Mouse (Mus musculus) neural tube, embryonic 14.5 days (tissue): ENCODE data around the gene Pip5k1c. TPM values are rescaled to one million over a fixed set of nuclear protein-coding genes. Genes with fewer than 3 reads are reported as not detected.

Experiments
- ATAC-seq: fragments of 200-750 bp; cut with Nextera tagmentation; 2 replicates; pipeline ENCODE4 v1.8.0; 2017; ENCODE audit warnings: low read depth, mild to moderate bottlenecking, moderate TSS enrichment, moderate library complexity
- H3K27ac ChIP-seq: fragments of 300-500 bp; sonication (generic); 2 replicates; pipeline ENCODE4 v1.5.1; 2014; ENCODE audit warnings: low read depth, mild to moderate bottlenecking, control low read depth, low read length, moderate library complexity, mixed read lengths
- H3K27me3 ChIP-seq: fragments of 300-500 bp; sonication (generic); 2 replicates; pipeline ENCODE4 v1.6.1; 2014; ENCODE audit warnings: low read length; ENCODE audit not compliant: control insufficient read depth, insufficient read depth
- H3K36me3 ChIP-seq: fragments of 300-500 bp; sonication (generic); 2 replicates; pipeline ENCODE4 v1.6.1; 2014; ENCODE audit warnings: low read length, mixed read lengths; ENCODE audit not compliant: control insufficient read depth, insufficient read depth
- H3K4me1 ChIP-seq: fragments of 300-500 bp; sonication (generic); 2 replicates; pipeline ENCODE4 v1.6.1; 2014; ENCODE audit warnings: low read length; ENCODE audit not compliant: control insufficient read depth, insufficient read depth
- H3K4me2 ChIP-seq: fragments of 300-500 bp; sonication (generic); 2 replicates; pipeline ENCODE4 v1.6.1; 2014; ENCODE audit warnings: mild to moderate bottlenecking, low read depth, low read length, control low read depth
- H3K4me3 ChIP-seq: fragments of 300-500 bp; sonication (generic); 2 replicates; pipeline ENCODE4 v1.5.1; 2014; ENCODE audit warnings: low read depth, low read length, control low read depth, mixed read lengths
- H3K9ac ChIP-seq: fragments of 300-500 bp; sonication (generic); replicated peaks from 2 replicates; pipeline ENCODE4 v1.6.1; 2014; ENCODE audit warnings: low read depth, mild to moderate bottlenecking, control low read depth, low read length, mixed read lengths
- H3K9me3 ChIP-seq: fragments of 300-500 bp; sonication (generic); 2 replicates; pipeline ENCODE4 v1.6.1; 2016; ENCODE audit warnings: low read length; ENCODE audit not compliant: control insufficient read depth
- WGBS: fragments of 180-500 bp; shearing (Covaris S2); extraction: QIAGEN DNeasy Blood & Tissue Kit; methylation state at CpG from one replicate; pipeline ENCODE4 v1.1.7; 2014; 5-methylcytosine and 5-hydroxymethylcytosine counted together
- polyA plus RNA-seq: library from polyadenylated mRNA; unstranded; fragments of >200 nt; fragmentation: Nextera tagmentation; extraction: Ambion mirVana; gene quantifications from 2 replicates; pipeline ENCODE4 v1.2.1, GENCODE M21; 2014

Gene Pip5k1c
- polyA plus RNA-seq, 1 experiment from 2014 or later: 140 TPM

DNA sequence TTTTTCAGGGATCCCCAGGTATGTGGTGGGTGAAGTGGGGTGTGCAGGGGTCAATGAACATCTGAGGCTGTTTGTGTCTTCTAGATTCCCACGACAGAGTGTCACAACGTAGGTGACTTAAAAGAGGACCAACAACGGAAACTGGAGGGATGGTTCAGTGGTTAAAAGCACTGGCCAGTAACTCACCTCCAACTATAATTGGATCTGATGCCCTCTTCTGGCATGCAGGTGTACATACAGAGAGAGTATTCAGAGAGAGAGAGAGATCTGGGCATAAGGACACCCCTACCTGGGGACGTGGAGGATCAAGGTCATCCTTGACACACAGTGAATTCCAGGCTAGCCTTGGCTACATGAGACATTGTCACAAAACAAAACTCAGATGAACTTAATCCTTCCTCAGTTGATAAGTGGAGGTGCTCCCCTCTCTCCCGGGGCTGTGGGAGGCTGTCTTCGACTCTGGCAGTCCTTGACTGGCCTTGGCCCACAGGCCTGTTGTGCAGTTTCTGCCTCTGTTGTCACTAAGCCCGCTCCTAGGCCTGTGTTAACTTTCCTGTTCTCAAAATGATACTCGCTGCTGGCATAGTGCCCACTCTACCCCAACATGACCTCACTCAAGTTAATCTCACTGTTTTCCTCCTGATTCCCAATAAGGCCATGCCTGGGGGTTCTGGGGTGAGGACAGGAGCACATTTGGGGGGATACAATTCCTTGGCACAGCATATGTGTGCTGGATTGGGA lies 51.8 kb downstream of the Pip5k1c start:
- Histone ChIP-seq H3K27me3 (peaks cover 34% of the 10 kb centered on the region), H3K4me2 (no peak overlapping the region), H3K4me1 (peaks cover 10% of the 10 kb centered on the region), H3K27ac (no peak overlapping the region), H3K9me3 (no peaks in the 10 kb centered on the region), H3K9ac (no peak overlapping the region), H3K36me3 (no peaks in the 10 kb centered on the region), H3K4me3 (no peak overlapping the region)
- ATAC-seq: no peak
- WGBS: 58% methylated on average over 8 of the region's 8 CpGs

GRCm38 (mm10) chr10:81345162-81345534 lies 52.4 kb downstream of the Pip5k1c start:
- Histone ChIP-seq H3K4me1 (peaks cover 16% of the 10 kb centered on the region), H3K4me2 (no peak overlapping the region), H3K4me3 (no peak overlapping the region), H3K9me3 (no peaks in the 10 kb centered on the region), H3K27me3 (peaks cover 34% of the 10 kb centered on the region), H3K36me3 (no peaks in the 10 kb centered on the region), H3K27ac (no peak overlapping the region), H3K9ac (no peak overlapping the region)
- WGBS: 85% methylated on average over 4 of the region's 4 CpGs
- ATAC-seq: no peak

- WGBS: 7% methylated on average over 54 of the region's 55 CpGs
- H3K27ac ChIP-seq: no peak overlapping the region
- H3K27me3 ChIP-seq: peaks cover 30% of the 10 kb centered on the region
- H3K4me2 ChIP-seq: peak overlapping the region; percentile 42
- peaks cover 16% of the 10 kb centered on the region for H3K4me1 ChIP-seq
- no peak overlapping the region; the same call in 1 of the 2 replicates for H3K9ac ChIP-seq
- H3K4me3 ChIP-seq: peak overlapping the region; percentile 23
- no peak for ATAC-seq
- no peaks in the 10 kb centered on the region for H3K9me3 ChIP-seq
- H3K36me3 ChIP-seq: no peaks in the 10 kb centered on the region
Measured at GRCm38 (mm10) chr10:81346453-81347067, 53.8 kb downstream of the Pip5k1c start.

GRCm38 (mm10) chr10:81349146-81349545 lies 56.4 kb downstream of the Pip5k1c start:
- 0 out of 2 replicates have a peak overlapping the region, but pooled peaks have one; percentile 11 for H3K9ac ChIP-seq
- H3K27ac ChIP-seq: no peak overlapping the region
- peaks cover 10% of the 10 kb centered on the region for H3K4me1 ChIP-seq
- H3K4me3 ChIP-seq: peak overlapping the region; percentile 61
- 4% methylated on average over 12 of the region's 12 CpGs for WGBS
- no peak for ATAC-seq
- peaks cover 11% of the 10 kb centered on the region for H3K27me3 ChIP-seq
- no peaks in the 10 kb centered on the region for H3K9me3 ChIP-seq
- H3K4me2 ChIP-seq: peak overlapping the region; percentile 90
- no peaks in the 10 kb centered on the region for H3K36me3 ChIP-seq

DNA sequence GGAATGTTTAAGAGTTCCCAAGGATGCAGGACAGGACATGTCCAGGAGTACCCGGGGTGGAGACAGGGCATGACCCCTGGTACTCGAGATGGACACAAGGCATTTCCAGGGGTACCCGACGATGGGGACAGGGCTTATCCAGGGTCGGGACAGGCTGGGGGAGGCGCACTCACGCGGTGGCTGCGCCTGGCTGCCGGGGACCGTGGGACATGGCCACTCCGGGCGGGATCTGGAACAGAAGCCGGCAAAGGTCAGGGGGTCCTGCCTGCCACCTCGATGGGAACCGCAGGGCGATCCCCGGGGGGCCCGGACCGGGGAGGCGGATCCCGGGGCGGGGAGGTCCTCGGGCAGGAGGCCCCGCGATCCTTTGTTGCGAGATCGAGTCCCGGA lies 57.2 kb downstream of the Pip5k1c start:
- 0% methylated on average over 27 of the region's 29 CpGs for WGBS
- peak; percentile 2 for ATAC-seq
- H3K27ac ChIP-seq: no peak overlapping the region

GRCm38 (mm10) chr10:81350351-81351063 lies 57.7 kb downstream of the Pip5k1c start, which contains the start of gene Hmg20b:
TSS of gene Hmg20b (minus strand) at chr10:81350480.
- under 1% methylated on average over 53 of the region's 54 CpGs for WGBS
- no peaks in the 10 kb centered on the region for H3K36me3 ChIP-seq
- peak; percentile 96 for ATAC-seq
- peak within 1 kb of the TSS; percentile 90 for H3K4me2 ChIP-seq
- peak within 1 kb of the TSS; percentile 68 for H3K9ac ChIP-seq
- H3K4me3 ChIP-seq: peak within 1 kb of the TSS; percentile 61
- H3K27me3 ChIP-seq: peaks cover 4% of the 10 kb centered on the region; the same call in 1 of the 2 replicates
- peaks cover 10% of the 10 kb centered on the region for H3K4me1 ChIP-seq
- H3K27ac ChIP-seq: 0 out of 2 replicates have a peak within 1 kb of the TSS, but pooled peaks have one; percentile 52
- no peaks in the 10 kb centered on the region for H3K9me3 ChIP-seq

More for the DNA sequence above, 57.2 kb downstream of the Pip5k1c start:
- Histone ChIP-seq H3K4me1 (peaks cover 10% of the 10 kb centered on the region), H3K4me2 (peak overlapping the region; percentile 90), H3K27me3 (peaks cover 4% of the 10 kb centered on the region; the same call in 1 of the 2 replicates), H3K9me3 (no peaks in the 10 kb centered on the region), H3K9ac (peak overlapping the region; percentile 68), H3K36me3 (no peaks in the 10 kb centered on the region), H3K4me3 (peak overlapping the region; percentile 61)

- ATAC-seq: no peak
- Histone ChIP-seq H3K4me1 (peaks cover 10% of the 10 kb centered on the region), H3K9ac (no peak overlapping the region), H3K36me3 (no peaks in the 10 kb centered on the region), H3K27me3 (peaks cover 4% of the 10 kb centered on the region; the same call in 1 of the 2 replicates), H3K4me3 (no peak overlapping the region), H3K27ac (no peak overlapping the region), H3K9me3 (no peaks in the 10 kb centered on the region), H3K4me2 (no peak overlapping the region)
- WGBS: 28% methylated on average over 9 of the region's 9 CpGs
Measured at GRCm38 (mm10) chr10:81351678-81352291, 59.0 kb downstream of the Pip5k1c start.

DNA sequence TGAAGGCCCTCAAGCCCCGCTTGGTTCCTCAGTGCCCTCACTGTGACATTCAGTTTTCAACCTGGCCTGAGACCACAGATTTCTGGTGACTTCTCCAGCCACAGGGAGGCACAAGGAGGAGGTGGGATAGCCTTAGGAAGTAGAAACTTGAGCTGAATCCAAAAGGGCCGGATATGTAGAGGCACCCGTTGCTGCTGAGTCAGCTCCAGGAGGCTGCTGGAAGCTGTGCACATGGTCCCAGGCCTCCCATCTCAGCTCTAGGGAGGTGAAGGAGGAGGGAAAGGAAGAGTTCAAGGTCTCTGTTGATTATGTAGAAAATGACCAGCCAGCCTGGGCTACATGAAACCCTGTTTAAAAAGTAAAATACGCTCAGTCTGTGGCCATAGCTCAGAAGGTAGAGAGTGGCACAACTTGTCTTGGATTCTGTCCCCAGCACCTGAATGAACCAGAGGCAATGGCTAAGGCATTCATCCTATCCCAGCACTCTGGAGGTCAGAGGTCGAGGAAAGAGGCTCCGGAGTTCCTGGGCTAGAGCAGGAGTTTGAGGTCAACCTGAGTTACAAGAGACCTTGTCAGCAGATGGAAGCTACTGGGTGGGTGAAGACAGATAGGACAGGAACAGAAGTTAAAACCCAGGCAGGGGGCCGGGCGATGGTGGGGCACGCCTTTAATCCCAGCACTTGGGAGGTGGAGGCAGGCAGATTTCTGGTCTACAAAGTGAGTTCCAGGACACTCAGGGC lies 62.1 kb downstream of the Pip5k1c start:
- H3K27ac ChIP-seq: no peak overlapping the region
- peaks cover 6% of the 10 kb centered on the region; the same call in 1 of the 2 replicates for H3K4me1 ChIP-seq
- WGBS: 77% methylated on average over 9 of the region's 9 CpGs
- no peak overlapping the region for H3K4me3 ChIP-seq
- no peaks in the 10 kb centered on the region for H3K9me3 ChIP-seq
- no peak for ATAC-seq
- no peaks in the 10 kb centered on the region for H3K27me3 ChIP-seq
- H3K9ac ChIP-seq: no peak overlapping the region
- H3K4me2 ChIP-seq: no peak overlapping the region
- H3K36me3 ChIP-seq: no peaks in the 10 kb centered on the region
